Mouse (Mus musculus) gastrocnemius, adult 8-10 months (tissue): ENCODE data around the gene Zfp92. TPM values are rescaled to one million over a fixed set of nuclear protein-coding genes. Genes with fewer than 3 reads are reported as not detected.
"Not testable (repeated sequence)": the region's sequence is repeated elsewhere in the genome, so short reads cannot be mapped to it uniquely, and the experiment has no call there.

Experiments used
- DNase-seq, 2 experiments: peaks; one replicate each; pipeline ENCODE4 v3.0.0; 2022; ENCODE audit warnings: low spot score in 2 of 2
- total RNA-seq, 4 experiments: library from RNA; stranded (reverse); gene quantifications; 2 replicates each; pipeline ENCODE4 v1.2.4; 2022

The Zfp92 gene
- not detected for total RNA-seq

DNA sequence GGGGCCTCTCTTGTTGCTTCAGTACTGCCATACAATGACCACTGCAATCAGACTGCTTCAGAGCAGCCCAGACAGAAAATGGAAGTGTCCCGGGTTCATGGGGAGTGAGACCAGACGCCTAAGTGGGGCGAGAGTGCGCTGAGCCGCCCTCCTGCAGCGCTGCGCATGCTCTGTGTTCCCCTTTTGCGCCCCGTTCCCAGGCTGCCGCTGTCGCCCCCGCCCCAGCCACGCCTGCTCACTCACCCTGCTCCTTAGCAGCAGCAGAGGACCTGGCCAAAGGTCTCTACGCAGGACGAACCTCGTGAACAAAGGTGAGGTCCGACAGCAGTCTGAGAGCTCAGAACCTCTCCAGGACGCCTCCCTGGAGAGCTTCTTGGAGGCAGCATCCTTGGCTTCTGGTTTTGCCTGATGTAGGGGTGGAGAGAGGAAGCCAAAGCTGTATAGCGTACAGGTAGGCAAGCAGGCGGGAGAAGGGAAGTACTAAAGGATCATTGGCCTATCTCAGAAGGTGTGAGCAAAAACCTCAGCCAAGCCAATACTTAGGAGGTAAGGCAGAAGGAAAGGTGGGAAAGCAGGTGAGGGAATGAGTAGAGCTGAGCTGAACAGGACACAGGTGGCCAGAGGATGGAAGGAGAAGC is at the start of gene Zfp92:
TSS of gene Zfp92 (plus strand) at position 217 of the 638 bp plus-strand sequence.
- no peak for DNase-seq

DNA sequence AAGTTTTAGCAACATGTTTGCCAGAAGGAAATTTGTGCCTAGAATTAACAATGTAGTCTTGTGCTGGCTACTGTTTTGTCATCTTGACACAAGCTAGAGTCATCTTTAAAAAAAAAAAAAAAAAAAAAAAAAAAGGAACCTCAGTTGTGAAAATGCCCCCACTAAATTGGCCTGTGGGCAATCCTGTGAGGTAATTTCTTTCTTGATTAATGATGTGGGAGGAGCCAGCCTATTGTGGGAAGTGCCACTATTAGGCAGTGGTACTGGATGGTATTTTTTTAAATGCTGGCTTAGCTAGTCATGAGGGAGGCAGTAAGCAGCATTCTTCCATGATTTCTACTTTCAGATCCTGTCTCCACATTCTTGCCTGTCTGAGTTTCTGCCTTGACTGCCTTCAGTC is 47.6 kb upstream of the Zfp92 start:
- no peak for DNase-seq

DNA sequence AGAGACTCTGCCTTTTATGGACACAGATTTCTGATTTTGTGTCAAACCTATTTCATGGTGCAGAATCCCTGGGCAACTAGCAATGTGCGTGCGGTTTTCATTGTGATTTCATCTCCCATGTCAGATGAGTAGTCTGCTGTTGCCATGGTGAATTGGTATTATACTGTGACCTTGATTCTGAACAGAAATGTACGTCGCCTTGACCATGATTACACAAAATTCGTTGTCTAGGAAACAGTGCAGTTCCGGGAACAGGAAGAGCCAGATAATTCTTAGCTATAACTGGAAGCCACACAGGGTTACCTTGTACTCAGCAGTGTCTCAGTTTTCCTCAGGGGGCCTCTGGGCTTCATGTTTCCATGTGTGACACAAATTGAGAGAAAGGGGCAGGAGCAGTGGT is 26.5 kb upstream of the Zfp92 start:
- no peak for DNase-seq

DNA sequence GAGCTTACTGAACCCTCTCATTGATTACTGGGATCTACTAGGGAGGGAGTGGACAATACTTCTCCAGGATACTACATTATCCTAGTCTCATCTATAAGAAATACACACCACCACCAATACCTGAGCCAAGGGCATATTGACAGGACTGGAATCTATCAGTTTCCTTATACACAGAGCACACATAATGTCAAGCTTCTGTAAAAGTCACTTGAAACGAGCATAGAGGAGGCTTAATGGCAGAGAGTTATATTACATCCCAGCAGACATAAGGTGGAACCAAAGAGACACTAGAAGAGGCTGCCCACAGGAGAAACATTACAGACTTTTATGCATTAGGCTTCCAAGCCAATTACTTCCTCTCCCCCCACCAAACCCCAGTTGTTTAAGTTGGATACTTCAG is 26.0 kb upstream of the Zfp92 start:
- no peak for DNase-seq

DNA sequence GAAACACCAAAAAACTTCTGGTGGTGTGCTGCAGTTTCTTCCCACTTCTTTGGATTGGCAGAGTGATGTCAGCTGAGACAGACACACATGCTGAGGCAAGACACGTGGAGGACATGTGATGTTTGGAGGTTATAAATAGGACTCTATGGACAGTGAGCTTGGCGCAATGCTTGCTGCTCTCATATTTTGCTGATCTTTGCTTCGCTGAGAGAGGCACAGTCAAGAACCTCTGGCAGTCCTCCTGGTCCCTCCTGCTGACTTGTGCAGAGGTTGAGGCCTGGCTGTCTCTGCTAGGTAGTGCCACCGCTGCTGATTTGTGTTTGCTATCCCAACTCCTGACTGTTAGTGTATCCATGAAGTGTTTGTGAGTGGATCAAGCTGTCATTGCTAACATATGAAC is 19.4 kb upstream of the Zfp92 start:
- DNase-seq, result peak; percentile 13 to 55

DNA sequence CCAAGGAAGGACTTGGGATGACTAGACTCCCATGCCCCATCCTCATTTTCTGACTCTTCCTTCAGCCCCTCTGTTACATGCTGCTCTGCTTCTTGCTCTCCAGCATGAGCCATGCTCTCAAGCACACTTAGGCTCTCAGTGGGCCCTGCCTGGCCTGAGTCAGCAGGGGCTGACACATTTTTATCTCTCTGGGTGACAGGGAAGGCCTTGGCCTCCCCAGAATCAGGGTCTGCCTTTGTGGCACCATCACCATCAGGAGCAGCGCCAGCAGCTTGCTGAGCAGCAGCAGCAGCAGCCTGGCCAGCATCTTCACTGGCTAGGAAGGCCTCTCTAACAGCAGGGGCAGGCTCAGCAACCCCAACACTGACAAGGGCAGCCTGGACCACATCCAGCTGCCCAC is 14.4 kb upstream of the Zfp92 start:
- DNase-seq, result no peak

DNA sequence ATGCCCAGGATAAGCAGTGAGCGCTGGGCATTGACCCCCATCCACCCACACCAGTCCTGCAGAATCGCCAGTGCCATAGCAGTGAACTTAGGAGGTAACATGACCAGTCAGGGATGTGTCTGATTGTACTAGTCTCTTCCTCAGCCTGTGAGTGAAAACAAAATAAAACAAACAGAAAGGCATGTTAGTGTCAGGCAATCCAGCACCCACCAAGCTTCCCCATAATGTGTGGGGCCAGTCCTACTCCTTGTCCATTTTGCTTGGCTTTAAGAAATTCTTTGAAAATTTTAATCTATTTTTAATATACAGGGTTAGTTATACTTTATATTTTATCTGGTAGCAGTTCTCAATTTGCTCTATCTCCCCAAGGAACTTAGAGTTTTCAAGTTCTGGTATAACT is 12.3 kb upstream of the Zfp92 start, which contains the start of gene Gm18336:
TSS of gene Gm18336 (minus strand) at position 101 of the 400 bp plus-strand sequence.
- not testable (repeated sequence) for DNase-seq

DNA sequence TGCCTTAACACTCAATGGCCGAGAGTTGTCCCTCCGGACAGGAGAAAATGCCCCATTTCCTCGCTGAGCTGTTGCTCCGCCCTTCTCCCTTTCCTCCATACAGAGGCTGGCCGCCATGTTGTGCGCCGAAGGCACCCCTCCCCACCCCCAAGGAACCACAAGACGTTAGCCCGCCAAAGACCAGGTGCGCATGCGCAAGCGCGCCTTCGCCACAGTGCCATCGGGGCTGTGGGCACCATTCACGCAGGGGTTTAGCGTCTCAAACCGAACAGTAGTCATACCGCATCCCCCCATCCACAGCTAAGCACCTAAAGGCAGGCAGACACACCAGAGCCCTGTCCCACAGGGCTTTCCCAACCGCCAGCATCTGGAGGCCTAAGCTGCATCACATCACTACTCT is 9.9 kb upstream of the Zfp92 start:
- no peak for DNase-seq

DNA sequence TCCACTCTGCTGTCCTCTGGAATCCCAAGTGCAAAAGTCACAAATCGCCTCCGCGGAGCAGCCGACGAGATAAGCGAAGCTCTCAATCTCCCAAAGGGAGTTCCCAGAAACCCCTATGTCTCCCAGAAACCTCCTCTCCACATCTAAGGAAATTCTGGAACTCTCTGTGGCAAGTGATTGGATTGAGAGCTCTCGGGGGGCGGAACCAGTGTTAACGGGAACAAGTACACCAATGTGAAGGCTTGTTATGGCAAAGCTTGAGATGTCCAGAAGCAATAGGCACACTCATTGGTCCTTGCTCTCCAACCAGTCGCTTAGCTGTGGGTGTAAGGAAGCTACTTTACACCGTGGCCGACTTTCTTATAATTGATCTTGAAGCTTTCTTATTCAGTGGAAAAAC is 9.3 kb upstream of the Zfp92 start:
- no peak for DNase-seq

DNA sequence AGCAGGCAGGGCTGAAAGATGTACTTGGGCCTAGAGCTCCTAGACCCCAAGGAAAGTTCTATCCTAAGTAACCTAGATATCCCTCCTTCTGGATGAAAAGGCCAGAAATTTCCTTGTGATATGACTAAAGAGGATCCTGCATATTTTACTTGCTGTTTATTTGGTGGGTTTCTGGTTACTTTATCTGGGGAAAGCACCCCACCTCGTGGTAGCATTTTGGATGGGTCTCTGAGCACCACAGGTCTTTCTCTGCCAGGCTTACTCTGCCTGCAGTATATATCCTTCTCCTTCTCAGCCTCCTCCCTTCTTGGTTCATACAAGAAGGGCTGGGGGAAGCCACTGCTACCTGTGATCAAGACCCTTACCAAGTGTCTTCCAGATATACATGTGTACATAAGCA is 1.9 kb downstream of the Zfp92 start:
- no peak for DNase-seq

DNA sequence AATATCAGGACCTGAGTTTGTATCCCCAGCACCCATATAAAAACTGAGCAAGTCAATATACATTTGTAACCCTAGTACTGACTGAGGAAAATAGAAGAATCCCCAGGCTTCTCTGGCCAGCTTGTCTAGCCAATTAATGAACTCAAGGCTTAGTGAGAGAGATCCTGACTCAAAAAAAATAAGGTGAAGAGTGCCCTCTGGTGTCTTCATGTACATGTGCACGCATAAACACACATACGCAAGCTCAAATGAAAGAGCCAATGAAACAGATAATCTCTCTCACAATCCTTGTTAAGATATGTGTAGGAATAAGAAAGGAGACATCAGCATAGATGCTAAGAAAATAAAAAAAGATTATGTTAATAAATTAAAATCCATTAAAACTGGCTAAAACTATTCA is 19.1 kb downstream of the Zfp92 start:
- no peak for DNase-seq

DNA sequence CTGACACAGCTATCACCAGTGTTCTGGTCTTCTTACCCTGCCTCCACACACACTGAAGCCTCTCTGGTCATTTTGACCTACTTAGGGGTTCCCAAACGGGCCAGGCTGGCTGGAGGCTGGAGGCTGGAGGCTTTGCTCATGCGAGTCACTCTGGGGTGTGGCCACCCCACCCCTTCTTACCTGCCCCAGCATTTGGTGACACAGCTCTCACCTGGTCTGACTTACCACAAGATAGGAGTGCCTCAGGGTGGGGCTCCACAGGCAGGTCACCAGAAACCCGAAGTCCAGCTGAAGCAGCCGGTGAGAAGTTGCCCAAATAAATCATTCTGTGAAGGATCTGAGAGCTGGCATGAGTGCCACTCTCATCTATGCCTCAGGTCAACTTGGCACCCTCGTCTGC is 22.0 kb downstream of the Zfp92 start:
- DNase-seq, result no peak

DNA sequence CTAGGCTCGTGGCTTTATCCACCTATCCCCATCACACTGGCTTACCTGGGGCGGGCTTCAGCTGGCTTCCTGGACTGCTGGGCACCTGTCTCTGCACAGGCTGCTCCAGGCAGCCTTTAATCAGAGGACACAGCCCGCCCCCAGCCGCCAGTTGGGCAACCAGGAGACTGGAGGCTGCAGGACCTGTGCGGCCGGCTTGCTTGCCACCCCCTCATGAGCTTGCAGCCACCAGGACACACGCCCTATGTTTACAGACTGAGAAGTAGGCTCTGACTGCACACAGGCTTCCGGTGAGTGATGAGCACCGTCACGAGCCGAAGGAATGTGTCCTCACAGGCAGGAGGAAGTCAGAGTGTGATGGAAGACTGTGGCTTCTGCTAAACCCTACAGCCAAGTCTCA is 24.4 kb downstream of the Zfp92 start, which contains the start of gene Trex2:
TSS of gene Trex2 (minus strand) at position 93 of the 400 bp plus-strand sequence.
- DNase-seq, result no peak

DNA sequence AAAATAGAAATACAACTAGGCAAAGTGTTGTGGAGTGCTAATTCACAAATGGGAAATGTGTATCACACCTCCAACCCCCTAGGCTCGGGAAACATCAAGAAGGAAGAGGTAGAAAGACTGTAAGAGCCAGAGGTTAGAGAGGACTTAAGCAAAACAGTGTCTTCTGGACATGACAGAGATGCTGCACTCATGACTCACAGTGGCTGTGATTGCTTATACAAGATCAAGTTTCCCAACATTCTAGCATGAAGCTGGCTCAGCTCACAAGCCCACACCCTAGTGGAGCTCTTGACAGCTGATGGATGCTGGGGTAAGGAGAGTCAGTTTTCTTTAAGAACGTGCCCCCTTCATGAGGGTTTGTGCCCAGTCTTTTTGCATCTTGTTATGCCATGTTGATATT is 30.5 kb downstream of the Zfp92 start:
- DNase-seq, result no peak

DNA sequence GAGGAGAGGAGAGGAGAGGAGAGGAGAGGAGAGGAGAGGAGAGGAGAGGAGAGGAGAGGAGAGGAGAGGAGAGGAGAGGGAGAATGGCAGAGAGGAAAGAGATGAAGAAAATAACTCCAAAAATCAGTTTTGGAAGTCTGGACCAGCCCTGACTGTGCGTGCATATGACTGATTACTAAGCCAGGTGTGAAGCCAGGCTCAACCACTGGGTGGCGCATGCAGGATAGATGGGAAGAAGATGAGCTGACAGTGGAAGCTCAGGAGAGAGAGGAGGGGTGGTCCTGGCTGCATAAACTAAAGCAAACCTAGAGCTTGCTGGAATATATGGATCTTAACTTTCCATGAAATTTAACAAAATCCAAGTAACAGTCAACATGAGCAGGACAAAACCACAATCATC is 41.1 kb downstream of the Zfp92 start:
- DNase-seq, result peak; percentile 22 to 41

DNA sequence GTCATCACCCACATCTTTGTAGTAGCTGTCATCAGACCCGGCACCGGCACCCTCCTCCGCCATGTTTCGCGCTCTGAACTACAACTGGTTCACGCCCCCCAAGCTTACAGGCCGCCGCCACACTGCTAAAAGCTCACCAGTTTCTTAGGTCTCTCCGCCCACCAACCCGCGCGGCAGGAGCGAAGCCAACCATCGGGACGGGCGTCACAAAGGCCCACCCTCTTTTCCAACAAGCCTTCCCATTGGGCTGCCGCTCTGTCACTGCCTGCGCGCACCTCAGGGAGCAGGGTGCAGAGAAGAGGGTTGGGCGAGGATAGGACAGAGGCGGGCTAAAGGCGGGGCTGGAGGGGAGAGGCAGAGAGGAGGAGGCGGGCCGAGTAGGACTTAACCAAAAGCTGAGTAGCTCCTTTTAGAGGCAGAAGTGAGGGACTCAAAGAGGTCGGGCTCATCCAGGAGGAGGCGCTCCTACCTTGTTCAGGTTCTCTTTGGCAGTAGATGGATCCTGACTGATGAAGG is 48.0 kb downstream of the Zfp92 start, which contains the start of gene Haus7:
TSS of gene Haus7 (minus strand) at position 168 of the 516 bp plus-strand sequence.
- peak; percentile 86 to 89 for DNase-seq

DNA sequence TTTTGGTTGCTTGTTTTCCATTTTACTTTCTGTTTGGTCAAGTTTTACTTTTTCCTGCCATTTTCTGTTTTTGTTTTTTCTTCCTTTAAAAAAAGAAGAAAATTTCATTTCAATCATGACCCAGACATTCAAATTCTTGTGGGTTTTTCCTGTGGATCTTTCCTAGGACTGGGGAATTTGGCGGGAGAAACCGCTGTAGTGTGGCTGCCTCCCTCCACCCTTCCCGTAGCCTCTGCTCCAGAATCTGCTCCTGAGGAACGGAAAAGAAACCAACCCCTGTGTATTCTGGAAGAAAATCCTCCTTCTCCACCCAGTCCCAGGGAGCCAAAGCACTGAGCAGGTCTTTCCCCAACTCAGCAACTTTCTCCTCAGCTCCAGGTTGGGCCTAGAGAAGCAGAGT is 49.9 kb downstream of the Zfp92 start:
- no peak for DNase-seq

DNA sequence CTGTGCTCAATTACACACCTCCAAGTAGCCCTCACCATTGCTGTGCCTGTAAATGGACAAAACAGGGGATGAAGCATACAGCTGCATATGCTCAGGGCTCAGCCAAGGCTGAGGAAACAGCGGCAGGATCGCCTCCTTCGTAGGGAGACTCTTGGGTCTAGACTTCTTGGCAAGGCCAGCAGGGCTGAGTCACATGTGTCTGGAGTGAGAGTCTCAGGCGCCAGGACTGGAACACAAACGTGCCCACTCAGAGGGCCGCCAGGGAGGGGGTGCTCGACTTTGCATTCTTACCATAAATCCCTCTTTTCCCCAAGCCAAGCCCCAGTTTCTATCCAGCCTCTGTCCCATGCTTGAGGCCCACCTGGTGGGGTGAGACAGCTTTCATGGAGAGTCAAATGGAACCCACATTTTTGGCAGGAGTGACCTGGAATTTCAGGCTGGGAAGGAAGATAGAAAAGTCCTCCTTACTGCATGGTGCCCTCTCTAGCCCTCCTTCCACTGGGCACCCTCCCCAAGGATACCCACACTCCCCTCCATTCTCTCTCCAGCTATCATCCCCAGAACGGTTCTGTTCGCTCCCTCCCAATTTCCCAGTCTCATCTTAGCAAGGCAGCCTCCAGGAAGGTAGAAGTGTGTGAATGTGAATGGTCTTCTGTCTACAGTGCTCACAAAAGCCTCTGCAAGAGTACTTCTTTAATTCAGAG is 54.7 kb downstream of the Zfp92 start:
- DNase-seq, result peak; percentile 22 to 44

DNA sequence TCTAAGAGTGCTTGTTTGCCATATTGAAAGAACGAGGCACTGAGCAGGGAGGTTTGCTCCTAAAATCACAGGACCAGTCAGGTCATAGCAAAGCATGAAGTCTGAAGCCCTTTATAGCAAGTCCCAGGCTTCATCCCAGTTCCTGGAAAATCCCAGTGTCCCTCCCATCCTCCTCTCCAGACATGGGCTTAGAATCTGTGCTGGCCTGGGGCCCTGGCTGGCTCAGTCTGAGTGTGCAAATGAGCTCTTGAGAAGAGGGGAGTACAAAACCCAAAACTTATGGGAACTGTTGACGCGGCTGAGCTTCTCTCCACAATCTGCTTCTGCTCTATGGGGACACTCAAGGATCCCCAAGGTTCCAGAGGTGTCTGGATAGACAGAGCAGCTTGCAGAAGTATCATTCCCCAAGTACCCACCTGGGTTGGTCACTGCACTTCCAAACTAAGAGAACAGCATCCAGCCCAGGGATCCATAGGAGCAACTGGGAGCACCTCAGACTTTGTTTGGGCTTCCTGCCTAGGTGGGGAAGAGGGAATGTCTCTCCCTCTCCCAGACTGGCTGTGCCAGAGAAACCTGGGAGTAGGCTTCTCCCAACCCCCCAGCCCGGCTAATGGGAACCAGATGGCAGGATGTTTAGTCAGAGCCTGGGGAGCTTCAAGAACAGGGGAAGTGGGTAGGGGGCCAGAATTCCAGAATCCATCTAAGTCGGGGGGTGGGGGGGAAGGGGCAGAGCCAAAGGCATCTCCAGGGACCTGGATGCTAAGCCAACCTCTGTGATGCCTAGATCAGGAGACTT is 56.7 kb downstream of the Zfp92 start:
- DNase-seq, result peak in 1 of 2 experiments; percentile 42

DNA sequence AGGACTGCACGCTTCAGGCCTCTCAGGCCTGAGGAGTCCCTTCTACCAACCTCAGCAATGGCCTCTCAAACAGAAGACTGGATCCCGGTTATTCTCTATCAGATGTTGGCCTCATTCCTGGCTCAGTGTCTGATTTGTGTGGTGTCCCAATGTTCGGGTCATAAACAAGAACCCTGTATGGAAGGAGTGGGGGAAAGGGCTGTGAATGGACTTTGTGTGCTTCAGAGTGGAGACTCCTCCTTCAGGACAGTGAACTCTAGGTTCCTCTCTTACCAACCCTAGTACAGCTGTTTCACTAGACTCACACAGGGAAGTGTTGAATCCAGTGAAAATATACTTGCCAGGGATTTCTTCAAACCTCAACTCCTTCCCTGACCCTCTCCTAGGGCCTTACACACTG is 57.4 kb downstream of the Zfp92 start:
- no peak for DNase-seq

DNA sequence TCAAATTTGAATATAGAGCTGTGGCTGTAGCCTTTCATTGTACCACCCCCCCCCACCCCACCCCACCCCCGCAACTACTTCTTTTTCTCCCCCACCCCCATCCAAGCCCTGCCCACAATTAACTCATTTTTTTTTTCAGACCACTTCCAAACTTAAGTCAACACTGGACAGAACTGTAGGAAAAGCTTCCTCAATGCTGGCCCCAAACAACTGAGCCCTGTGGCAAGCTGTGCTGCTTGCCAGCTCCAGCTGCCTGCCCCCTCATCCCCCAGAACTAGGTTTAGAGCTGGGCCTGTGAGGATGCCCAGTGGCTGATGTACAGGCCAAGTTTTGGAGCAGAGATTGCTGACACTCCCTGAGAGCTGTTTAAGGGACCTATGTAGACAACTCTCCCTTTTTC is 57.9 kb downstream of the Zfp92 start:
- no peak for DNase-seq

DNA sequence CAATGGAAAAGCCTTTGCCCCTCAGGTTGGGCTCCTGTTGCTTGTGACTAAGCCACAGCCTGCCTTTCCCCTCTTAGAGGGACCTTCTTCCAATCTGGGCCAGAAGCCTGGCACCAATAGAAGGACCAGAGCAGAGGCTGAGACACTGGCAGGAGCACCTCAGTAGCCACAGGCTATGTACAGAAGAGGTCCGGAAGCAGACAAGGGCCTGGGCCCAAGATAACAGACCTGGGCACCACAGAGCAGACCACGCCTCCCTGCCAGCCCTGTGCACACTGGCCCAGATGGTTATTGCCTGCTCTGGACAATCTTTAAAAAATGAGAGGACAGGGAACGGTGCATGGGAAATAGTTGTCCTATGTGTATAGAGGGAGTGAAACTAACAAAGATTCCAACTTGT is 60.9 kb downstream of the Zfp92 start:
- DNase-seq, result no peak
